In genomic region chr17:33709834-33710233, GRCm38 (mm10) we compare ENCODE assay signal across 13 mouse cellular contexts.
"Had no signal": no experiment of that assay in that cellular context is flagged by ENCODE, and none has a peak within 500 bp of the region (broad histone marks: within the 10 kb centered on the region; RNA-seq: fewer than 3 reads in every experiment).

No protein-coding gene starts in this region.

- H3K9ac ChIP-seq: limb, embryonic 15.5 days; midbrain, embryonic 13.5 days; stomach, embryonic 15.5 days had no signal

- H3K27ac ChIP-seq: layer of hippocampus, adult 2 months; limb, embryonic 15.5 days; midbrain, embryonic 13.5 days; stomach, embryonic 15.5 days had no signal

- H3K27me3 ChIP-seq: limb, embryonic 15.5 days; midbrain, embryonic 13.5 days; stomach, embryonic 15.5 days had no signal

- ATAC-seq: intestine, embryonic 16.5 days; lung, postnatal 0 days; midbrain, embryonic 13.5 days had no signal

- H3K4me3 ChIP-seq: layer of hippocampus, adult 2 months; limb, embryonic 15.5 days; midbrain, embryonic 13.5 days; stomach, embryonic 15.5 days had no signal

- H3K4me1 ChIP-seq: limb, embryonic 15.5 days; midbrain, embryonic 13.5 days; stomach, embryonic 15.5 days had no signal

- DNase-seq: kidney, adult 2 months; kidney, postnatal 4 days; lung, adult 2 months; lung, postnatal 36 days; right cerebral cortex, postnatal 14 days; thymus, adult 2 months; thymus, postnatal 36 days had no signal

- H3K9me3 ChIP-seq: limb, embryonic 15.5 days; midbrain, embryonic 13.5 days; stomach, embryonic 15.5 days had no signal

- H3K4me2 ChIP-seq: limb, embryonic 15.5 days; midbrain, embryonic 13.5 days; stomach, embryonic 15.5 days had no signal
